8 mouse cellular contexts compared by ENCODE assay signal in the genomic region with DNA sequence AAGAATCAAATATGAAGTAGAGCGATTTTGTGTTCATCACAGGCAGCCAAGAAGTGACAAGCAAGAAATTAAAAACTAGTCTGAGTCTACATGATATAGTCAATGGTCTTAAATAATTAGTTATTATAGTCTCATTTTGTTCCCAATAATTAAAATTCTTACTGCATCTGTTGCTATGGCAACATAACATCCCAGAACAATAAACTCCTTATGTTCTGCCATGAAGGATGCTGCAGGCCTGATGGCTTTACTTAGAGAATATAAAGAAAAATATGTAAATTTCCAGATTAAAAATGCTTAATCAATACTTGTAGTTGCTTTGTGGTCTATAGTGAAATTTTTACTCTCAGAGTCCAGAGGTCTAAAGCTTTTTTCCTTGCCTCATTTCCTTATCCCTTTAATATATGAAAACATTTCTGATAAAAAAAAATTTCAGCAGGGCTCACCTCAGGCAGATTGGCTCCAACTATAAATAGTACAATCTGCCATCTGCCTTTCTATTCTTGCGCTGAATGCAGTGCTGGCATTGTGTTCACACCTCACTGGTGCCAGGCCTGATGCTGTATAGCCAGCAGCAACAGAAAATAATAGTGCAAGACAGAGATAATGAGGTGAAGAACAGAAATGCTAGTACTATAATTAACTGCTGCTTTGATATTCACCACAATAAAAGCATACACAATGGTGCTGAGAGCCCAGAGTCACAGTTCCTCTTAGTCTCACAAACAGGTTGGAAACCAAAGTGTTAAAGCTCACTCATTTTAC.
A peak's percentile ranks its signal among the peaks of the same experiment; 100 is the strongest.
DNase-seq lines count a peak whose midpoint lies in the region; ATAC-seq and TF ChIP-seq lines count a peak whose summit lies in the region.

No protein-coding gene starts in this region.

- H3K9ac ChIP-seq in forebrain, embryonic 12.5 days = no peak overlapping the region
- H3K9ac ChIP-seq in hindbrain, embryonic 12.5 days = no peak overlapping the region
- no peak overlapping the region for H3K9ac ChIP-seq in midbrain, embryonic 12.5 days (replicated peaks)
- no peak overlapping the region for H3K9ac ChIP-seq in kidney, embryonic 16.5 days (replicated peaks; ENCODE audit: low read length)

- H3K36me3 ChIP-seq in forebrain, embryonic 12.5 days (replicated peaks) = no peaks in the 10 kb centered on the region
- no peaks in the 10 kb centered on the region for H3K36me3 ChIP-seq in hindbrain, embryonic 12.5 days
- H3K36me3 ChIP-seq in midbrain, embryonic 12.5 days = no peaks in the 10 kb centered on the region
- no peaks in the 10 kb centered on the region for H3K36me3 ChIP-seq in kidney, embryonic 16.5 days (ENCODE audit: insufficient read depth, low read length)

- H3K4me3 ChIP-seq in forebrain, embryonic 12.5 days (replicated peaks) = no peak overlapping the region
- H3K4me3 ChIP-seq in hindbrain, embryonic 12.5 days = no peak overlapping the region
- H3K4me3 ChIP-seq in midbrain, embryonic 12.5 days = no peak overlapping the region
- no peak overlapping the region for H3K4me3 ChIP-seq in kidney, embryonic 16.5 days (ENCODE audit: low read length)

- no peak overlapping the region for H3K4me2 ChIP-seq in forebrain, embryonic 12.5 days
- no peak overlapping the region for H3K4me2 ChIP-seq in hindbrain, embryonic 12.5 days (replicated peaks)
- no peak overlapping the region for H3K4me2 ChIP-seq in midbrain, embryonic 12.5 days (replicated peaks)
- H3K4me2 ChIP-seq in kidney, embryonic 16.5 days (replicated peaks; ENCODE audit: low read depth, low read length) = no peak overlapping the region

- no peaks in the 10 kb centered on the region for H3K9me3 ChIP-seq in forebrain, embryonic 12.5 days
- no peaks in the 10 kb centered on the region for H3K9me3 ChIP-seq in hindbrain, embryonic 12.5 days (replicated peaks)
- no peaks in the 10 kb centered on the region for H3K9me3 ChIP-seq in midbrain, embryonic 12.5 days
- H3K9me3 ChIP-seq in kidney, embryonic 16.5 days (ENCODE audit: low read length) = no peaks in the 10 kb centered on the region

- WGBS in forebrain, embryonic 12.5 days = 37% methylated on average over 2 of the region's 2 CpGs
- WGBS in hindbrain, embryonic 12.5 days = 66% methylated on average over 2 of the region's 2 CpGs
- WGBS in midbrain, embryonic 12.5 days = 72% methylated on average over 2 of the region's 2 CpGs
- WGBS in kidney, embryonic 16.5 days = 86% methylated on average over 2 of the region's 2 CpGs

- ATAC-seq in forebrain, embryonic 12.5 days (ENCODE audit: low FRiP score) = peak; percentile 88
- ATAC-seq in hindbrain, embryonic 12.5 days (ENCODE audit: low FRiP score) = peak; percentile 90
- ATAC-seq in midbrain, embryonic 12.5 days (ENCODE audit: low FRiP score, low read depth) = peak; percentile 64
- ATAC-seq in kidney, embryonic 16.5 days (ENCODE audit: low FRiP score, low TSS enrichment) = no peak

- peak overlapping the region; percentile 53; the same call in 1 of the 2 replicates for H3K27ac ChIP-seq in forebrain, embryonic 12.5 days
- peak overlapping the region; percentile 17; the same call in 1 of the 2 replicates for H3K27ac ChIP-seq in hindbrain, embryonic 12.5 days
- H3K27ac ChIP-seq in midbrain, embryonic 12.5 days (replicated peaks) = 0 out of 2 replicates have a peak overlapping the region, but pooled peaks have one; percentile 10
- no peak overlapping the region for H3K27ac ChIP-seq in kidney, embryonic 16.5 days (ENCODE audit: low read length)

- H3K4me1 ChIP-seq in forebrain, embryonic 12.5 days = peaks cover 9% of the 10 kb centered on the region
- H3K4me1 ChIP-seq in hindbrain, embryonic 12.5 days = 0 out of 2 replicates have a peak, but pooled peaks cover 9% of the 10 kb centered on the region
- peaks cover 11% of the 10 kb centered on the region for H3K4me1 ChIP-seq in midbrain, embryonic 12.5 days
- no peaks in the 10 kb centered on the region for H3K4me1 ChIP-seq in kidney, embryonic 16.5 days (ENCODE audit: insufficient read depth, low read length)

- no peak for TF ChIP-seq CTCF in brain, embryonic 14.5 days (IDR thresholded peaks at IDR 0.05; ENCODE audit: borderline replicate concordance, extremely low read depth, insufficient read depth, insufficient read length)

- H3K27me3 ChIP-seq in forebrain, embryonic 12.5 days = no peaks in the 10 kb centered on the region
- H3K27me3 ChIP-seq in hindbrain, embryonic 12.5 days = no peaks in the 10 kb centered on the region
- no peaks in the 10 kb centered on the region for H3K27me3 ChIP-seq in midbrain, embryonic 12.5 days
- no peaks in the 10 kb centered on the region for H3K27me3 ChIP-seq in kidney, embryonic 16.5 days (ENCODE audit: insufficient read depth, low read length)

- peak; percentile 95 for DNase-seq in brain, embryonic 14.5 days (ENCODE audit: low read depth)
- DNase-seq in spleen, adult 18-20 months = no peak
- no peak for DNase-seq in embryo, embryonic 10 days (ENCODE audit: low spot score)
- DNase-seq in embryo, embryonic 9.5 days (ENCODE audit: extremely low spot score) = no peak

- no peak for TF ChIP-seq POLR2A in brain, embryonic 14.5 days (IDR thresholded peaks at IDR 0.05; ENCODE audit: borderline replicate concordance, extremely low read depth, insufficient read depth, insufficient read length, poor library complexity, severe bottlenecking)
